Mouse (Mus musculus): ENCODE measurements around the gene Ceacam16. TPM values are rescaled to one million over a fixed set of nuclear protein-coding genes. Genes with fewer than 3 reads are reported as not detected.

Gene Ceacam16
- total RNA-seq (2021): not detected

DNA sequence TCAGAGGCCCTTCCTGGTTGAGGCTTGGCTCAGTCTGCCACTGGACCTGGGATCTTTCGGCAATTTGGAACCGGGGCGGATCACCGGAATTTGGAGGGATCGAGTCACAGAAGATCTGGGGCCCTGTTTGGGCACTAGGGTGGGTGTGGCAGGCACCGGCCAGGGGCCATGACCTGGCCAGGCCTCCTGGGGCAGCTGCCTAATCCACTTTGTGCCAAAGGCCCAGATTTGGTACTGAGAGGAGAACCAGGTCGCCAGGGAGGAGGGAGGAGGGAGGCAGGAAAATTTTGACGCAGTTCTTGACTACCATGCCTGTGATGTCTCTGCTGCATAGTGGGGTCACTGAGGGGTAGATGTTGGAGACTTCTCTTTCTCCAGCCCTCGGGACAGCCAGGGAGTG is at the start of gene Ceacam16:
Gene Ceacam16 (minus strand): TSS at position 101 of the 400 bp plus-strand sequence.
- intact Hi-C loops (cut with DNase I): no loop called here
- no peak for DNase-seq (ENCODE audit: low spot score in 2 of 2)

DNA sequence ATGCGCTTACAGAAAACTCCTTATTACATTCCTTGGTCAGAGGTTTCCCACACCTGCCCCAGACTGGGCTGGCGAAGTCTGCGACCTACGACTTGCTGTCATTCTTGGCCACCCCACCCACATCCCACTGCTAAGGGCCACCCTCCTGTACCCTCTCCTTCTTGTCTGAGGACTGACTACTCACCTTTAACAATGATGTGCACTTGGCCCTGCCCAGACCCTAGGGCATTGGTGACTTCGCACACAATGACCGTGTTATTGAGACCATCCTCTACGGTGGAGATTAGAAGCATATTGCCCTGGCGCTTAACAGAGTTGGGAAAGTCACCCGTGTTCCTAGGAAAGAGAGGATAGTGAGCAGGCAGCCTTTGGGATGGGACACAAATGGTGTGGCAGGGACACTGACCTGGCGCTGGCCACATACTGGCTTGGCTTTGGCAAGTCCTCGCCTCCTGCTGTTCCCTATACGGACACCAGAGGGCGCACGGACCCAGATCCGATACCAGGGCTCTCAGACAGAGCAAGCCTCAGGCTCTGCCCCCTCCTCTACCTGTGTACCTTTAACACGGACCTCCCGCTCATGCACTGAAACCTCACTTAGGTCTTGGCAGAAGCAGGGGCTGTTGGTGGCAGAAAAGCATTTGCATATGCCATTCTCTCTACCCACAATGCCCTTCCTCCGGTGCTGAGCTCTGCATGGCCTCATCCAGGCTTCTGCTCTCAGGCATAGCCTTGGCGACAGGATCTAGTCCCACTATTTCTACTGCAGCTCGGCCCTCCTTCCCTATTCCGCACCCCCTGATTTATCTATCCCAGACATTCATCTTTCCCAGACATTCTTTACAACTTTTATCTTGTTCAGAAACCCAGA is 49.6 kb upstream of the Ceacam16 start:
- peak; percentile 63 to 67 for DNase-seq (ENCODE audit: low spot score in 2 of 2)
- intact Hi-C loops (cut with DNase I): loop anchor here (1.0 kb wide), 1 partner anchor 46 kb away; no protein-coding TSS in a partner anchor

DNA sequence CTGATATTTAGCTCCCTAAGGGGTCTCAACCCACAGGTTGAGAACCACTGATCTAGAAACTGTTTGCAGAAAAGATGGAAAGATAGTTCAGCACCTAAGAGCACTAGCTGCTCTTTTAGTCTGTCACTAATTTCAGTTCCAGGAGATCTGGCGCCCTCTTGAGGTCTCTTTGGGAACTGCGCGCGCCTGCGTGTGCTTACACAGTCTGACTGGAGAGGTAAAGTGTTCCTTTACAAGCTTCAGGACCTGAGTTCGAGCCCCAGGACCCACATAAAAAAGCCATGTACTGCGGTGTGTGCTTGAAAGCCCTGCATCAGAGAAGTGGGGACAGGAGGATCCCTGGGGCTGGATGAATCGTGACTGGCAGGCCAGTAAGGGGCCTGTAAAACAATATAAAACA is 28.8 kb upstream of the Ceacam16 start:
- intact Hi-C loops (cut with DNase I): no loop called here
- DNase-seq (ENCODE audit: low spot score in 2 of 2): no peak

DNA sequence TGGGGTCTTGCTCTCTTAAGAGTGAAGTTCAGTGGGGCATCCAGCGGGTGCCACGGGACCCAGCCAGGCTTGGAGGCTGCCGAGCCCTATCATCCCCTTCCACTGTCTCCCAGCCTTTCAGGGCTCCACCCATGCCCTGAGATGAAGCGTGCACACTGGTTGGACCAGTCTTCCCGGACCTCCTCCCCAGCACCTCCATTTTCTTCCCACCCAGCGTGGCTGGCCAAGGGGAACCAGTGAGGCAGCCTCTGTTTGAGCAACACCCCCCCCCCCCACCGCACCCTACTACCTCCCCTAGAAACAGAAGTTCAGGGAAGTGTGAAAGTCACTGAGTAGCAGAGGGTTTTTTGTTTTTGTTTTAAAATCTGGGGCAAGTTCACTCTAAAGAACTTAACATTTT is 26.8 kb upstream of the Ceacam16 start, which contains the start of gene Ceacam19:
Gene Ceacam19 (minus strand): TSS at position 117 of the 400 bp plus-strand sequence.
- no peak for DNase-seq (ENCODE audit: low spot score in 2 of 2)
- intact Hi-C loops (cut with DNase I): no loop called here

DNA sequence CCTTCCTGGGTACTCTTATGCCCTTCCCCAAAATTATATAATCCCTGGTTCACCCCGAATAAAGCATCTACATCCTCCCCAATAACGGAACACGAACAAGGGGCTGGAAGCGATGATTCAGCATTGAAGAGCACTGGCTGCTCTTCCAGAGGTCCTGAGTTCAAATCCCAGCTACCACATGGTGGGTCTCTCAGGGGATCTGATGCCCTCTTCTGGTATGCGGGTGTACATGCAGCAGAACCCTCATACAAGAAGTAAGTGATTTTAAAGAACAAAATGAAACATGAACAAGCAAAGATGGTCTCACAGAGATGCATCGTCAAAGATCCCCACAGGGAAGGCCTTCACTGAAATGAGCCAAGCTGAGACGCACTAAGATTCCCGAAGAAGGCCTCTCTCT is 19.7 kb upstream of the Ceacam16 start:
- intact Hi-C loops (cut with DNase I): no loop called here
- DNase-seq (ENCODE audit: low spot score in 2 of 2): no peak

DNA sequence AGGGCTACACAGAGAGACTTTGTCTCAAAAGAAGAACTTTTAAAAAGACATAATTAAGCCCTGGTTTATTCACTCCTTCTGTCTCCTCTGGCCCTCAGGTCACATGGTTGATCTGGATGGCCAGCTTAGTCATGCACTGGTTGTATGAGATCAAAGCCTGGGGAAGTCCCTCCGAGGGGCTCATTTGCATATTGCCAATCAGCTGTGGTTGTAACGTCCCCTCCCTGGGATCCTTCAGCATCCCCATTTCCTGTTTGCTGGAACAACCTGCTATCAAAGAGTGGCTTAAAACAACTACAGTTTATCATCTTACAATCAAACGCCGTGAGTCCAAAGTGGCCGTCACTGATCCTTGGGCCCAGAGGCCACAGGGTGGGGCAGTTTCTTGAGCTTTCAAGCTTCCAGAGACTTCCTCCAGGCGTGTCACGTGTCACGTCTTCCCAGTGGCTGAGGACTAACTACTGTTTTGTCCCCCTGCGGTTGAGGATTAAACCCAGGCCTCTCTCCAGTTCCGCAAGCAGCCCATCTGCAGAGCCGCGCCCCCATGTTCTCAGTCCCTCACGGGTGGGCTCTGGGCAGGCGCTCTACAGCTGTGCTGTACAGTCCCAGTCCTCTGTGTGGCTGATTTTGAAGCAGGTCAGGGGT is 15.8 kb upstream of the Ceacam16 start:
- DNase-seq (ENCODE audit: low spot score in 2 of 2): no peak
- intact Hi-C loops (cut with DNase I): no loop called here

DNA sequence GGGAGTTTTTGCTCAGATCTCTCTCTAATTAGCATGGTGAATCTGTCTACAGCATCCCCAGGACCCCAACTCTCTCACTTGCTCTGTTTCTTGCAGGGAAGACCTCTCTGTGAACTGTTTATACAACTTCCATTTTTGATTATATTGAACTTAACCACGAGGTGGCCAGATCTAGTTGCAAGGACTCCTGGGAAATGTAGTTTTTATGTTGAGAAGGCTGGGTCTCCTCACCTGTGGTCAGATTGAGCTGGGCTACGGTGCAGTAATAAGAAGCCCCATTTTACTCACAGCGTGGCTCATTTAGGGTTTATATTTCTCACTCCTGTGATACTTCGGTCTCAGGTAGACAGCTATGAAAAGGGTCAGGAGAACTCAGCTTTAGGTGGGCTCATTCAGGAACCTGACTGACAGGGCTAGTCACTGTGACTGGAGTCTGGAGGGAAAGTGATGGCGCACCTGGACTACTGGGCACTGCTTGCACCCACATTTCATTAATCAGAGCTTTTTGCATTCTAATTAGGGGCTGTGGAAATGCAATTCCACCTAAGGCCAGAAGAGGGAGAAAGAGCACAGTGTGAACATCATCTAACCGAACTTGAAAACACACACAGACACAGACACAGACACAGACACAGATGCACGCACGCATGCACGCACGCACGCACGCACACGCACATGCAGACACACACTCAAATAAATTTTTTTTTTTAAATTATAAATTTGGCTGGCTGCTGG is 15.0 kb upstream of the Ceacam16 start:
- intact Hi-C loops (cut with DNase I): no loop called here
- peak in 1 of 2 experiments; percentile 41 for DNase-seq (ENCODE audit: low spot score in 2 of 2)

DNA sequence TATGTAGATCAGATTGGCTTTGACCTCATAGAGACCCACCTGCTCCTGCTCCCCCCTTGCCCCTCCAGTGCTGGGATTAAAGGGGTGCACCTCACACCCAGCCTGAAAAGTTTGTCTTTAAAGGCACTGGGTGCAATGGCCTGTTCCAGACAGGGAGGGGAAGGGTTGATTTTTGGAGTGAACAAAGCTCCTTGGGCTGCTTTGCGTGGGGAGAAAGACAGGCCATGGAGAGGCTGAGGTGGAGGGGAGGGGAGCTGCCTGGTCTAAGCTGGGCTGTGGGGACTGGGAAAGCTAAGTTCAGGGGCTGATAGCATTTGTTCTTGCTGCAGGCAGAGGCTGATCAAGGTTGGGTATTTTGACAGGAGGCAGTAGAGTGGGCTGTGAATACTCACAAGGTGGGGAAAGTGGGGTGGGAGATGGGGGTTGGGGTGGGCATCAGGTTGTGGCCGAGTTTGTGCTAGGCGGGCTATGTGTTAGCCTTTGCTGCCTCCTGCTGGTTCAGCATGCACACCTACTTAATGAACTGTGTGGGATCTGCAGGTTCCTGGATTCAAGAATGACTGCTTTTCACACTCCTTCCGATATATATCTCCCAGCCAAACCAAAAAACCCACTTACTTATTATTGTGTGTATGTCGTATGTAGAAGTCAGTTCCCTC is 11.0 kb upstream of the Ceacam16 start:
- no peak for DNase-seq (ENCODE audit: low spot score in 2 of 2)
- intact Hi-C loops (cut with DNase I): no loop called here

DNA sequence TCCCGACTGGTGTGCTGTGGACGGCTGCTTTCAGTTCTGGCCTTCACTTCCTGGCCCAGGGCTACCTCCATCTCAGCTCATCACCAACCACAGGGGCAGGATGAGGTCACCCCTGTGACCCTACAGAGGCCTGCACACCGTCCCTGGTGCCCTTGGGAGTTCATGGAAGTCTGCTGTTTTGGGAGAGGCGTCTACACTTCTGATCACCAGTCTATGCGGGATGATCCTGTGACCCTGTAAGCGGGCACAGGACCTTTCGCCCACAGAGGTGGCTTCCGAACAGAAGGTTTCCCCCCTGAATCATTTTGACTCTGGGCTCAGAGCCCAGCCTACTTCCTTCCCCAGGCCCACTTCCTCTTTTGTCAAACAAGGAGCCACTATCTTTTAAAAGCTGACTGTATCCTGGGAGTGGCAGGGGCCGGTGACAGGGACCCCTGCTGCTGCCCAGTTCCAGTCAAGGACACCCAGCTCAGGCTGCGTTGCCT is 10.1 kb upstream of the Ceacam16 start:
- intact Hi-C loops (cut with DNase I): no loop called here
- DNase-seq (ENCODE audit: low spot score in 2 of 2): no peak

DNA sequence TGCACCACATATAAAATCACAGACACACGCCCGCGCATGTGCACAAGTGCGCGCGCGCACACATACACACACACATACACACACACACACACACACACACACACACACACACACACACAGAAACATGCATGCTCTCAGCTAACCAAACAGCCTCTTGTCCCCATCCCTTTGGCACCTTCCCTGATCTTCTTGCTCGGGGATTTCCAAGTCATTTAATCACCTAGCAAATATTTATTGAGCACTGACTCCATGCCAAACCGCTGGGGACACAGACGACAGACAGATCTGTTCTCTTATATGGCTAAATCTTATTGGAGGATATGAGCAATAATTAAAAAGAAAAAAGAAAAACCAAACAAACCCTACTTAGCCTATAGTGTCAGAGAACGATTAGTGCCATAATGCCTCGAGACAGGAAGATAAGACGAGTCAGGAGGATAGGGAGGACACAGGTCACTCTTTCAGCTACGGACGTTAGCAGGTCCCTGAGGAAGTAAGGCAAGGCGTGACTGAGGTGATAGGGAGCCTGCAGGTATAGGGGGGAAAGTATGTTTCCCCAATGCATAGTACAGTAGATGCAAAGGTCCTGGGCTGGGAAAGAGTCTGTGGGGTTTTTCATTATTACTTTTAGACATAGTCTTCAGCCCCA is 6.8 kb upstream of the Ceacam16 start:
- intact Hi-C loops (cut with DNase I): no loop called here

DNA sequence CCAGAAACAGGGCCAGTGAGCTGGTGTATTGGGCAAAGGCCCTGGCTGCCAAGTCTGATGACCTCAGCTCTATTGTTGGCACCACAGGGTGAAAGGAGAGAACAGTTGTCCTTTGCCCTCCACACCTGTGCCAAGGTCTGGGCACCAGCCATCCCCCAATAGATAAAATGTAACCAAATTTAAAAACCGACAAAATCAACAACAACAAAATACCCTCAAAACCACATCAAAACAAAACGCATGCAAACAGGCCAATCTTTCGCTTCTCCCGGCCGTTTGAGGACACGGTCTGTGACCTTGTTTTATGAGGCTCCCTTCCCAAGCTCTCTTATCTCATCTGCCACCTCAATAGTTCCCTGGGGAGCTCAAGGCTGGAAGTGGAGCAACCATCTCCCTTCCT is 5.4 kb upstream of the Ceacam16 start:
- intact Hi-C loops (cut with DNase I): no loop called here

More for the DNA sequence above, 6.8 kb upstream of the Ceacam16 start:
- DNase-seq (ENCODE audit: low spot score in 2 of 2): no peak

DNA sequence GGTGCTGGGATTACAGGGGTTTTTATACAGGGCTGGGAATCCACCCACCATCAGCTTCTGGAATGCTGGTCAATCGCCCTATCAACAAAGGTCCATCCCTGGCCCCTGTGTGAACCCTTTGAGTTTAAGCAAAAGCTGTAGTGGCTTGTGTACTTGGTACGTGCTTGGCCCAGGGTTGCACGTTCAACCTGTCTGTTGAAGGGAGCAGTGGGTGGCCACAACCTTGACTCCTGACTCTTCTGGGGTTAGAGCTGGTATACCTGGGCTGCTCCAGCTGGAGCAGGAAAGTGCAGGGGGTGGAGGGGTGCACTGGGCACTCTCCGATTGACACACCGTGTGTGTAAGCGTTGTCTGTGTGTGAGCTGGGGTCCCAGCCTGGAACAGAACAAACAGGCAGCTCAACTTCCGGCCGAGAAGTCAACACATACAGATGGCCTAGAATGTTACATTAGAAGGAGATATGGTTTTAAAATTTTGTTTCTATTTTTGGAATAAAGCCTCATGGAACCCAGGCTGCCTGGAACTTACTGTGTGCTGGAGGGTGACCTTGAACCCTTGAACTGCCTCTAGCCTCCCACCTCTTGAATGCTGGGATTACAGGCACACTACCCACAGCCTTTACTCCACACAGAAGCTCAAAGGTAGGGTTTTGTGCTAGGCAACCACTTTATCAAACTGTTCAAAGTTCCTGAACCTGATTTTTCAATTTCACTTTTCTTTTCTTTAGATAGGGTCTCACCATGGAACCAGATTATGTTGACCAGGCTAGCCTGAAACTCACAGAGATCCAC is 4.3 kb upstream of the Ceacam16 start:
- intact Hi-C loops (cut with DNase I): no loop called here

More for the DNA sequence above, 5.4 kb upstream of the Ceacam16 start:
- DNase-seq (ENCODE audit: low spot score in 2 of 2): no peak

DNA sequence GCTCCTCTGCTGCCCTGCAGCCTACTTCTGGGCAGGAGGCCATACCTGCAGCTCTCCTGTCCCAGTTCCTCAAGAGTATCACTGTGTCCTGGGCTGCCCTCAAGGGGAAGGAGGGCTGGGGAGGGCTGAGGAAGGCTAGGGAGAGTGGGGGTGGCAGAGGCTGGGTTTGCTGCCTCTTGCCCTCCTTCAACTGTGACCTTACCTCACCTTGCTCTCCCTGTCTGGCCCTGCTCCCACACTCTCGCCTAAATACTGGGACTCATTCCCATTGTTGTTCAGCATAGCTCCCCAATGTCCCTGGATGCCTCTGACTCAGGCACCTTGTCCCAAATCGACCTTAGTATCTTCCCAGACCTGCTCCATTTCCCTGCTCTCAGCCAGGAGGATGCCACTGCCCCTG is 3.1 kb upstream of the Ceacam16 start:
- intact Hi-C loops (cut with DNase I): no loop called here
- no peak for DNase-seq (ENCODE audit: low spot score in 2 of 2)

More for the DNA sequence above, 4.3 kb upstream of the Ceacam16 start:
- DNase-seq (ENCODE audit: low spot score in 2 of 2): no peak

DNA sequence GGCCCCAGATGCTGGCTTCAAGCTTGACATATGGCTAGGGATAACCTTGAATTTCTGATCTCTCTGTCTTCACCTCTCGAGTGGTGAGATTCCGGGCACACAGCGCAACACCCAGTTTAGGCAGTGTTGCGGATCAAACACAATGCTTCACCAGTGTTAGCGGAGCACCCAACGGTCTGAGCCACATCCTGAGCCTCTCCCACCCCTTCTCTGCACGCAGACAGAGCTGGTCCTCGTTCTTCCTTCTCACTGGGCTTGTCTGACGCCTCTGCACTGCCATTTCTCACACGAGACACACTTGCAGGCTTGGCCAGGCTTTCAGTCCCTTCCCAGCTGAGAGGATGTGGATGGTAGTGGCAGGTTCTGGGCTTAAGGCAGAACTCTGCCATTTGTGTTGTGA is 1.4 kb downstream of the Ceacam16 start:
- intact Hi-C loops (cut with DNase I): no loop called here
- DNase-seq (ENCODE audit: low spot score in 2 of 2): no peak

DNA sequence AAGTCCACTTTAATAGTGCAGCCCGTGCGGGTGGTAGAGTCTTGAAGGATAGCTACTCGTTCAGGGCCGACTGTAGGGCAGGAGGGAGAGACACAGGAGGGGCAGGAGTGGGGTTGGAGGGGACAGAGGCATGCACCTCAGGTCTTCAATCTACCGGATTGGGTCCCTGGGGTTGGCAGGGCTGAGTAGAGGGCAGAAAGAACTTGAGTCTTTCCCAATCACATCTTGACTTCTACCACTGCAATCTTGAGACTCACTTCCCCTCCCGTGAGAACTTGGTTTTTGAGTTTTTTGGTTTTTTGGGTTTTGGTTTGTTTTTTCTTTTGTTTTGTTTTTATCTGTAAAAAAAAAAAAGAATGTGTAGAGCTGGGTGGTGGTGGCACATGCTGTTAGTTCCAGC is 4.8 kb downstream of the Ceacam16 start:
- DNase-seq (ENCODE audit: low spot score in 2 of 2): no peak
- intact Hi-C loops (cut with DNase I): no loop called here

DNA sequence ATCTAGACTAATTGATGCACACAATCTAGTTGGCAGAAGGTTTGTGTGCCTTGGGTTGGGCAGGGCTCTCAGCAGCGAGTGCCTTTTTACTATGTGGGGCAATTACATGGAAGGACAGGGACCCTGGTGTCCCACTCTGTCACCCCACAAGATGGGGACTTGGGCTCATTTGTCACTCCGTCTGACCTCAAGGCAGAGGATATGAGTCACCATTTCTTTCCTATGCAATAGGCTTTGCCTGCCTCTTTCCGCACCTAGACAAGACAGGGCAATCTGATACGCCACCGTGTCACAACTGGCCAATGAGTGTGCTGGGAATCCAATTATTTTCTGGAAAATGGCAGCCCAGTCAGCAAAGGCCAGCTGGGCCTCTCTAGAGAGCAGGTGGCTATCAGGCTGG is 5.4 kb downstream of the Ceacam16 start:
- intact Hi-C loops (cut with DNase I): no loop called here
- DNase-seq (ENCODE audit: low spot score in 2 of 2): no peak

DNA sequence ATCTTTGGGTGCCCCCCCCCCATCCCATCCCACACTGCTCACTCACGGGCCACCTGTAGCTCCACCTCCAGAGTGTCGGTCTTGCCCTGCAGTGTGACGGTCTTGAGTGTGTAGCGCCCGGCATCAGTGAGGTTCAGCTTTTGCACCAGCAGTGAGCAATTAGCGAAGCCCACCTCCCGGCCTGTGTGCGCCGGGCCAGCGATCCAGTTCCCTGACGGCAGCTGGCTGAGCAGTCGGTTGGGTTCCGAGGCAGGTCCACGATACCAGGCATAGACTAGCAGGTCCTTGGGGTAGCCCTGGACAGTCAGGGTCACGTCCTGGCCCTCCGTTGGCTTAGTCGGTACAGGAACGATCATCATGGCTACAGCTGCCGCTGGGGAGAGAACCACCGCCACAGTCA is 7.6 kb downstream of the Ceacam16 start:
- no peak for DNase-seq (ENCODE audit: low spot score in 2 of 2)
- intact Hi-C loops (cut with DNase I): no loop called here

DNA sequence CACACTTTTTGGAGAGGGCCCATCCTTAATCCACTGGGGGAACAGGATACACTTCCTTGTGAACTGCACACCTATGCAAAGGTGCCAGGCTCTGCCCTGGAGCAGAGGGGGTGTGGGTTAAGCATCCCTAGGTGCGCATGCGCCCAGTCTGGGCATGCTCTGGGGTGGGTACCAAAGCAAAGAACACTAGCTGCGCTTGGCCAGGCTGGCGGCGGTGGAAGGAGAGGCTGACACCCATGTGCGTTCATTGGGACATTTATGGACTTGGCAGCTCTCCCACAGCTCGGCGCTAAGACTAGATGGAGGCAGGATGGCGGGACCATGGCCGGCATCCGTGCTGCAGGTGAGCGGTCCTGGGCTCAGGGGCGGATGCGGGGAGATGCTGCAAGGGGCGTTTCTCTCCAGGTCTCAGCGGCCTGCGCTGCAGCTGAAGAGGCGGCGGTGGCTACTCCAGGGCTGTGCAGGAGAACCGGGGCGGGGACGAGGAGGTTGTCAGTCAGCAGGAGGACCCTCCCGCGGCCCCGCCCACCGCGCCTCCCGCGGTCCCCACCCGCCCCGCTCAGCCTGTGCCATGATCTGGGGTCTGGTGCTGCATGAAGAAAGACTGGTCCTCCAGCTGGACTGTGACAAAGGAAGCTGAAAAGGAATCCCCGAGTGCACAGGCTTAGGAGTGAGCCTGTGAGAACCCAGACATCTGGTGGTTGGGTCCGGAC is 9.1 kb downstream of the Ceacam16 start, which contains the start of gene Gm19345:
Gene Gm19345 (plus strand): TSS at position 146 of the 713 bp plus-strand sequence.
- peak; percentile 38 to 46 for DNase-seq (ENCODE audit: low spot score in 2 of 2)
- intact Hi-C loops (cut with DNase I): no loop called here

Measured in left cerebral cortex, postnatal 36 days (tissue).